Mouse (Mus musculus): ENCODE measurements around the gene Sema4b. TPM values are rescaled to one million over a fixed set of nuclear protein-coding genes. Genes with fewer than 3 reads are reported as not detected.

Sema4b gene
- polyA plus RNA-seq, 1 experiment from 2014 or later, result 19.7 TPM

- H3K4me3 ChIP-seq (replicated peaks; ENCODE audit: low read length), result peak within 1 kb of the TSS; percentile 82
- peaks cover 22% of the 10 kb centered on the region for H3K27me3 ChIP-seq (ENCODE audit: control insufficient read depth, insufficient read depth, low read length)
- no peaks in the 10 kb centered on the region for H3K9me3 ChIP-seq (ENCODE audit: control insufficient read depth, low read length)
- ATAC-seq (ENCODE audit: low FRiP score) (peak; percentile 91), DNase-seq (ENCODE audit: low spot score) (peak; percentile 88)
- WGBS, result 27% methylated on average over 40 of the region's 40 CpGs
- peaks cover 15% of the 10 kb centered on the region for H3K4me1 ChIP-seq (replicated peaks; ENCODE audit: control insufficient read depth, insufficient read depth, low read length)
- peak within 1 kb of the TSS; percentile 90 for H3K4me2 ChIP-seq (replicated peaks)
- H3K9ac ChIP-seq, result peak within 1 kb of the TSS; percentile 83
- peak within 1 kb of the TSS; percentile 83 for H3K27ac ChIP-seq
- H3K36me3 ChIP-seq (replicated peaks; ENCODE audit: control insufficient read depth, insufficient read depth), result peaks cover 21% of the 10 kb centered on the region
These were observed 74.2 kb downstream of the Sema4b start, which contains the start of gene Ngrn for GRCm38 (mm10) chr7:80260625-80261371. Gene Ngrn (plus strand): TSS chr7:80261215.

- Histone ChIP-seq H3K9ac (peak overlapping the region; percentile 83), H3K9me3 (ENCODE audit: control insufficient read depth, low read length) (no peaks in the 10 kb centered on the region), H3K4me3 (replicated peaks; ENCODE audit: low read length) (peak overlapping the region; percentile 82), H3K4me1 (replicated peaks; ENCODE audit: control insufficient read depth, insufficient read depth, low read length) (peaks cover 15% of the 10 kb centered on the region), H3K27ac (peak overlapping the region; percentile 83), H3K36me3 (replicated peaks; ENCODE audit: control insufficient read depth, insufficient read depth) (peaks cover 28% of the 10 kb centered on the region), H3K4me2 (replicated peaks) (peak overlapping the region; percentile 90), H3K27me3 (ENCODE audit: control insufficient read depth, insufficient read depth, low read length) (peaks cover 22% of the 10 kb centered on the region)
- DNase-seq (ENCODE audit: low spot score) (no peak), ATAC-seq (ENCODE audit: low FRiP score) (peak; percentile 77)
- WGBS, result 2% methylated on average over 32 of the region's 32 CpGs
These were observed 74.8 kb downstream of the Sema4b start for GRCm38 (mm10) chr7:80261372-80261990.

DNA sequence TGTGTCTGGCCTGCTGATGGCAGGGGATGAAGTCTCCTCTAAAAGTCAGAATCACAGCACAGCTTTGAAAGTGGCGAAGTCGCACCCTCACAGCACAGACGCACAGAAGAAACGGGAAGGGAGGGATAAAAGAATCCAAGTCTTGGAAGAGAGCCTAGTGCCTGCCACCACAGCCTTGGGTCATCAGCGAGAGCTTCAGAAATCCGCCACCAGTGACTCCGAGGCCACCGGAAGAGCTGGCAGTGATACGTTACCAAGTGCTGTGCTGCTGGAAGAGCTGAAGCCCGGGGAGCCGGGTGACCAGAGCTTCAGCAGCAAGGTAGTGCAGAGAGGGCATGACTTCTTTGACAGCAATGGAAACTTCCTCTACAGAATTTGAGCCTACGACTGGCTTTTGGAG, 78.0 kb downstream of the Sema4b start:
- ATAC-seq (ENCODE audit: low FRiP score) (no peak), DNase-seq (ENCODE audit: low spot score) (no peak)
- Histone ChIP-seq H3K4me3 (replicated peaks; ENCODE audit: low read length) (no peak overlapping the region), H3K9ac (no peak overlapping the region), H3K4me1 (replicated peaks; ENCODE audit: control insufficient read depth, insufficient read depth, low read length) (peaks cover 22% of the 10 kb centered on the region), H3K27me3 (ENCODE audit: control insufficient read depth, insufficient read depth, low read length) (0 out of 2 replicates have a peak, but pooled peaks cover 5% of the 10 kb centered on the region), H3K36me3 (replicated peaks; ENCODE audit: control insufficient read depth, insufficient read depth) (peaks cover 37% of the 10 kb centered on the region), H3K4me2 (replicated peaks) (no peak overlapping the region), H3K9me3 (ENCODE audit: control insufficient read depth, low read length) (no peaks in the 10 kb centered on the region), H3K27ac (no peak overlapping the region)
- 97% methylated on average over 12 of the region's 12 CpGs for WGBS

- no peak for DNase-seq (ENCODE audit: low spot score)
- ATAC-seq (ENCODE audit: low FRiP score), result no peak
- WGBS, result 88% methylated on average over 1 of the region's 1 CpGs
- H3K27me3 ChIP-seq (ENCODE audit: control insufficient read depth, insufficient read depth, low read length), result no peaks in the 10 kb centered on the region
- no peaks in the 10 kb centered on the region for H3K9me3 ChIP-seq (ENCODE audit: control insufficient read depth, low read length)
- H3K36me3 ChIP-seq (replicated peaks; ENCODE audit: control insufficient read depth, insufficient read depth), result peaks cover 50% of the 10 kb centered on the region
- H3K9ac ChIP-seq, result no peak overlapping the region
- H3K4me1 ChIP-seq (replicated peaks; ENCODE audit: control insufficient read depth, insufficient read depth, low read length), result peaks cover 28% of the 10 kb centered on the region
- no peak overlapping the region for H3K27ac ChIP-seq
- H3K4me3 ChIP-seq (replicated peaks; ENCODE audit: low read length), result no peak overlapping the region
- no peak overlapping the region for H3K4me2 ChIP-seq (replicated peaks)
These were observed 81.1 kb downstream of the Sema4b start for GRCm38 (mm10) chr7:80267764-80268163.

GRCm38 (mm10) chr7:80268897-80269750, 82.5 kb downstream of the Sema4b start, which contains the start of gene Vps33b:
Gene Vps33b (plus strand): TSS chr7:80269649.
- Histone ChIP-seq H3K4me2 (replicated peaks) (peak within 1 kb of the TSS; percentile 94), H3K4me3 (replicated peaks; ENCODE audit: low read length) (peak within 1 kb of the TSS; percentile 78), H3K4me1 (replicated peaks; ENCODE audit: control insufficient read depth, insufficient read depth, low read length) (peaks cover 28% of the 10 kb centered on the region), H3K36me3 (replicated peaks; ENCODE audit: control insufficient read depth, insufficient read depth) (peaks cover 58% of the 10 kb centered on the region), H3K9ac (peak within 1 kb of the TSS; percentile 84), H3K9me3 (ENCODE audit: control insufficient read depth, low read length) (peaks cover 3% of the 10 kb centered on the region), H3K27me3 (ENCODE audit: control insufficient read depth, insufficient read depth, low read length) (no peaks in the 10 kb centered on the region), H3K27ac (peak within 1 kb of the TSS; percentile 77)
- 5% methylated on average over 21 of the region's 21 CpGs for WGBS
- DNase-seq (ENCODE audit: low spot score) (peak; percentile 91), ATAC-seq (ENCODE audit: low FRiP score) (peak; percentile 94)

- Histone ChIP-seq H3K27ac (peak overlapping the region; percentile 77), H3K9me3 (ENCODE audit: control insufficient read depth, low read length) (peaks cover 9% of the 10 kb centered on the region), H3K4me1 (replicated peaks; ENCODE audit: control insufficient read depth, insufficient read depth, low read length) (peaks cover 28% of the 10 kb centered on the region), H3K36me3 (replicated peaks; ENCODE audit: control insufficient read depth, insufficient read depth) (peaks cover 58% of the 10 kb centered on the region), H3K4me3 (replicated peaks; ENCODE audit: low read length) (peak overlapping the region; percentile 78), H3K4me2 (replicated peaks) (peak overlapping the region; percentile 94), H3K9ac (peak overlapping the region; percentile 84), H3K27me3 (ENCODE audit: control insufficient read depth, insufficient read depth, low read length) (no peaks in the 10 kb centered on the region)
- WGBS, result under 1% methylated on average over 23 of the region's 23 CpGs
- DNase-seq (ENCODE audit: low spot score) (no peak), ATAC-seq (ENCODE audit: low FRiP score) (no peak; the same call in 1 of the 2 replicates)
These were observed 83.2 kb downstream of the Sema4b start for GRCm38 (mm10) chr7:80269751-80270255.

DNA sequence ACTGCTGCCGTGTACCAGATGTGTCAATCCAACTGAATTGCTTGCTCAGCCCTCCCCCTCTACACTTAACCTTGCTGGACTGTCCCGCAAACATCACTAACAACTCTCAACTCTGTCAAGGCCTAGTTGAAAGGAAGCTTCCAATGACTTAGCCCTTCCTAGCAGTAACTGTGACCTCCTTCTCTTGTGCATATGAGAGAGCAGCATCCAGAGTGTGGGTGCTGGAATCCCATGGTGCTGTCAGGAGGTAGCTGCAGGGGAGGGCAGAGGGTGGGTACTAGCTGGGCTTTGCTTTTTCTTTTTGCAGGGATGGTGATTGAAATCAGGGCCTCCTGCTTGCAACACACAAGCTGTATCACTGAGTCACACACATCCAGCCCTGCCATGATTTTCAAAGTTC, 86.8 kb downstream of the Sema4b start:
- Histone ChIP-seq H3K4me1 (replicated peaks; ENCODE audit: control insufficient read depth, insufficient read depth, low read length) (peaks cover 27% of the 10 kb centered on the region), H3K9me3 (ENCODE audit: control insufficient read depth, low read length) (peaks cover 15% of the 10 kb centered on the region), H3K27me3 (ENCODE audit: control insufficient read depth, insufficient read depth, low read length) (no peaks in the 10 kb centered on the region), H3K9ac (no peak overlapping the region), H3K4me2 (replicated peaks) (no peak overlapping the region), H3K36me3 (replicated peaks; ENCODE audit: control insufficient read depth, insufficient read depth) (peaks cover 67% of the 10 kb centered on the region), H3K27ac (no peak overlapping the region), H3K4me3 (replicated peaks; ENCODE audit: low read length) (no peak overlapping the region)
- ATAC-seq (ENCODE audit: low FRiP score) (no peak), DNase-seq (ENCODE audit: low spot score) (no peak)
- 92% methylated on average over 2 of the region's 2 CpGs for WGBS
